Mouse (Mus musculus) hindbrain, embryonic 10.5 days (tissue): Measurements from ENCODE around the gene Slc25a16. TPM values are rescaled to one million over a fixed set of nuclear protein-coding genes. Genes with fewer than 3 reads are reported as not detected.
"Not testable (repeated sequence)": the region's sequence is repeated elsewhere in the genome, so short reads cannot be mapped to it uniquely, and the experiment has no call there.

Experiments used
- DNase-seq: peaks from one replicate; pipeline ENCODE4 v3.0.0-alpha.2; 2017; ENCODE audit warnings: low spot score
- H3K27ac ChIP-seq: fragments of 300-500 bp; sonication (generic); 2 replicates; pipeline ENCODE4 v1.5.1; 2016; ENCODE audit warnings: mild to moderate bottlenecking, moderate library complexity
- H3K27me3 ChIP-seq: fragments of 300-500 bp; sonication (generic); 2 replicates; pipeline ENCODE4 v1.6.1; 2016; ENCODE audit warnings: mild to moderate bottlenecking; ENCODE audit not compliant: poor library complexity, insufficient read depth, severe bottlenecking
- H3K36me3 ChIP-seq: fragments of 300-500 bp; sonication (generic); 2 replicates; pipeline ENCODE4 v1.6.1; 2016; ENCODE audit warnings: mild to moderate bottlenecking, moderate library complexity
- H3K4me1 ChIP-seq: fragments of 300-500 bp; sonication (generic); replicated peaks from 2 replicates; pipeline ENCODE4 v1.6.1; 2016; ENCODE audit warnings: mild to moderate bottlenecking
- H3K4me3 ChIP-seq: fragments of 300-500 bp; sonication (generic); 2 replicates; pipeline ENCODE4 v1.5.1; 2016; ENCODE audit warnings: mild to moderate bottlenecking, moderate library complexity
- H3K9me3 ChIP-seq: fragments of 300-500 bp; sonication (generic); 2 replicates; pipeline ENCODE4 v1.6.1; 2016; ENCODE audit warnings: mild to moderate bottlenecking, moderate library complexity
- WGBS: fragments of 180-500 bp; shearing (Covaris S2); methylation state at CpG from one replicate; pipeline ENCODE4 v1.1.7; 2016; 5-methylcytosine and 5-hydroxymethylcytosine counted together
- polyA plus RNA-seq: library from polyadenylated mRNA; unstranded; fragments of >200 nt; fragmentation: Nextera tagmentation; extraction: Ambion mirVana; gene quantifications from 2 replicates; pipeline ENCODE4 v1.2.1, GENCODE M21; 2016

Gene Slc25a16
- polyA plus RNA-seq, 1 experiment from 2014 or later: 9.3 TPM

DNA sequence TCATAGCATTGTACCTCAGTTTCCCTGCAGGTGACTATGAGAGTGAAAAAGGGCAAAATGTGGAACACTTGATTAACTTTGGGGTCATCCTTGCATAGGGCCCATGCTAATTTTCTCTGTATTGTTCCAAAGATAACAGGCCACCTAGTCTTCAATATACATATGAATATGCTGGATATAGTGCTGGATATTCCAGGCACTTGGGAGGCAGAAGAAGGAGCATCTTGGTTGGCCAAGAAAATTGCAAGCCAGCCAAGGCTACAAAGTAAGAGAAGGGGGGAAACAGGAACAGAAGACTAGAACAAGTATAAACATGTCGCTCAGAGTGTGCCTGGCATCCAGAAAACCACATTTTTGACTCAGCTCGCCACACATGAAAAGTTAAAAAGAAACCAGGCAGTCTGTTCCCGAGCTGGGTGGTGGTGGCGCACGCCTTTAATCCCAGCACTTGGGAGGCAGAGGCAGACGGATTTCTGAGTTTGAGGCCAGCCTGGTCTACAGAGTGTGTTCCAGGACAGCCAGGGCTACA is 27.0 kb upstream of the Slc25a16 start:
- Histone ChIP-seq H3K27me3 (0 out of 2 replicates have a peak, but pooled peaks cover under 1% of the 10 kb centered on the region), H3K27ac (no peak overlapping the region), H3K4me3 (no peak overlapping the region), H3K4me1 (no peaks in the 10 kb centered on the region), H3K9me3 (no peaks in the 10 kb centered on the region), H3K36me3 (no peaks in the 10 kb centered on the region)
- WGBS: 81% methylated on average over 6 of the region's 6 CpGs
- DNase-seq: no peak

DNA sequence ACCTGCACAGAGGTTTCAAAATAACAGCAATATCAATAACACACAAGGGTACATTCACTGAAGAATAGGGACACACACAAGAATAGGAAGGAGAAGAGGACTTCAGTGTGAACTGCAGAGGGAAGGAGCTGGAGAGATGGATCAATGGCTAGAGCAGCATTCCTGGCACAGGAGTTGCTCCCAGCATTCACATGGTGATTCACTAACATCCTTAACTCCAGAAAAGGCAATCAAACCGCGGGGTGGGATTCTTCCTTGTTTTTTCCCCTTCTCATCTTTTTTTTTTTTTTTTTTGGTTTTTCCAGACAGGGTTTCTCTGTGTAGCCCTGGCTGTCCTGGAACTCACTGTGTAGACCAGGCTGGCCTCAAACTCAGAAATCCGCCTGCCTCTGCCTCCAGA is 26.0 kb upstream of the Slc25a16 start:
- H3K9me3 ChIP-seq: no peaks in the 10 kb centered on the region
- no peak overlapping the region for H3K4me3 ChIP-seq
- no peaks in the 10 kb centered on the region for H3K27me3 ChIP-seq
- DNase-seq: no peak
- 74% methylated on average over 3 of the region's 3 CpGs for WGBS
- no peaks in the 10 kb centered on the region for H3K4me1 ChIP-seq
- no peak overlapping the region for H3K27ac ChIP-seq
- H3K36me3 ChIP-seq: no peaks in the 10 kb centered on the region

DNA sequence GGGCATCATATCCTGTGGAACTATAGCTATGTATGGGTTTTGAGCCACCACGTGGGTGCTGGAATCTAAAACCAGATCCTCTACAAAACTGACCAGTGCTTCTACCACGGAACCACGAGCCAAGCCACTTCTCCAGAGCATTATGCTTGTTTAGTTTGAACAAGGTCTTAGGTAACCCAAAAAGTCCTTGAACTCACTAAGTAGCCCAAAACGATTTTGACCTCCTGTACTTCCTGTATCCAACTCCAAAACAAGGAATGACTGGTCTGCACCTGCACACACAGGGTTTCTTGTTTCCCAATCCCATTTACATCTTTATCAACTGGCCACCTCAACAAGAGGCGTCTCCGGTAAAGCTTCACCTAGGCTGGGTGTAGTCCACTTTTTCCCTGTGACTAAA is 25.0 kb upstream of the Slc25a16 start:
- Histone ChIP-seq H3K4me3 (no peak overlapping the region), H3K36me3 (no peaks in the 10 kb centered on the region), H3K27me3 (no peaks in the 10 kb centered on the region), H3K4me1 (no peaks in the 10 kb centered on the region), H3K27ac (no peak overlapping the region), H3K9me3 (no peaks in the 10 kb centered on the region)
- WGBS: 80% methylated on average over 6 of the region's 6 CpGs
- no peak for DNase-seq

GRCm38 (mm10) chr10:62896035-62896434 is 24.4 kb upstream of the Slc25a16 start:
- H3K36me3 ChIP-seq: no peaks in the 10 kb centered on the region
- no peaks in the 10 kb centered on the region for H3K27me3 ChIP-seq
- no peak for DNase-seq
- no peak overlapping the region for H3K4me3 ChIP-seq
- 76% methylated on average over 4 of the region's 4 CpGs for WGBS
- H3K9me3 ChIP-seq: no peaks in the 10 kb centered on the region
- no peak overlapping the region for H3K27ac ChIP-seq
- no peaks in the 10 kb centered on the region for H3K4me1 ChIP-seq

DNA sequence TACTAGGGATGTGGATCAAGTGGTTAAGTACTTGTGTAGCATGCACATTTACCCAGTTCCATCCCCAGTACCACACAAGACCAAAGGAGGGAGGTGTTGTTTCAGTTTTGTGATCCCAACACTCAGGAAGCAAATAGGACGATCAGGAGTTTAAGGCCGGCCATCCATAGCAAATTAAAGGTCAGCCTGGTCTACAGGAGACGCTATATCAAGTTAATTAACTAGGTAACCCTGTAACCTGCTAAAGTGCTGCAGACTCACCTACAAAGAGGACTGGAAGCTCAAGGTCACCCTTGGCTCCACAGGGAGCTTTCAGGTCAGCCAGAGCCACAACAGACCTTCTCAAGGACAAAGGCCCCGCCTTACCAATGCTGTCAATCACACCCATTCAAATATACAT is 23.7 kb upstream of the Slc25a16 start:
- DNase-seq: no peak
- Histone ChIP-seq H3K27me3 (no peaks in the 10 kb centered on the region), H3K4me1 (no peaks in the 10 kb centered on the region), H3K9me3 (no peaks in the 10 kb centered on the region), H3K36me3 (no peaks in the 10 kb centered on the region), H3K4me3 (no peak overlapping the region), H3K27ac (no peak overlapping the region)
- 74% methylated on average over 4 of the region's 4 CpGs for whole genome bisulfite sequencing

DNA sequence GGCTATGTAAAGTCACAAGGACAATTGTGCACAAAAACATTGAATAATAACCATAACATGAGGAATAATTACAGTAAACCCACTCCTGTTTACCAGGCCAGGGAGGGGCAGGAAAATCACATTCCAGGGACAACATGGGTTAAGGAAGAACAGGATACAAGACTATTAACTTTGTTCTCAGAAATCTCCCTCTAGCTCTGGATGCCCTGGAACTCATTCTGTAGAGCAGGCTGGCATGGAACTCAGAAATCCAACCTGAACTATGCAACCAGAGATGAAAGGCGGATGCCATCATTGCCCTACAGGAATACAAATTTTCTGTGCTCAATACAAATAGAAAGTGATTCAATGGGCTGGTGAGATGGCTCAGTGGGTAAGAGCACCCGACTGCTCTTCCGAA is 23.0 kb upstream of the Slc25a16 start:
- no peaks in the 10 kb centered on the region for H3K27me3 ChIP-seq
- H3K9me3 ChIP-seq: no peaks in the 10 kb centered on the region
- no peak for DNase-seq
- H3K4me1 ChIP-seq: no peaks in the 10 kb centered on the region
- 91% methylated on average over 3 of the region's 3 CpGs for WGBS
- no peaks in the 10 kb centered on the region for H3K36me3 ChIP-seq
- no peak overlapping the region for H3K4me3 ChIP-seq
- H3K27ac ChIP-seq: no peak overlapping the region

DNA sequence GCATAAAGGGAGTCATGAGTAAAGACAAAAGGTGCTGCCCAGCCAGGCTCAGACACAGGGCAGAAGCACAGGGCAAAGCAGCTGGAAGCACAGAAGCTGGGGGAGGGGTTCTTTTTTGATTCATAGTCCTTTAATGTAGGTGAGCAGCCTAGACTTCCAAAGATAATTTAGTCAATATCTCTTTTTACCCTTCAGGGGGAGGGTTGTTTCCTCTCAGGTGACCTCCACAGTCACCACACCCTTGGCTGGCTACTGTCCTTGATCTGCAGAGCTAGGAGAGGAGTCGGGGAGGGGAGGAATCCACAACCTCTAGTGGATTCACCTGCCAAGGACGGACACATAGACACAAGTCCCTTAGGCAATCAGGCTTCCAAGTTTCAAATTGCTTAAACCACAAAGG is 22.4 kb upstream of the Slc25a16 start:
- Histone ChIP-seq H3K36me3 (no peaks in the 10 kb centered on the region), H3K27ac (no peak overlapping the region), H3K9me3 (no peaks in the 10 kb centered on the region), H3K4me1 (no peaks in the 10 kb centered on the region), H3K4me3 (no peak overlapping the region), H3K27me3 (no peaks in the 10 kb centered on the region)
- 84% methylated on average over 2 of the region's 2 CpGs for WGBS
- DNase-seq: no peak

- no peaks in the 10 kb centered on the region for H3K36me3 ChIP-seq
- H3K4me3 ChIP-seq: no peak overlapping the region
- no peak overlapping the region for H3K27ac ChIP-seq
- H3K9me3 ChIP-seq: no peaks in the 10 kb centered on the region
- H3K27me3 ChIP-seq: no peaks in the 10 kb centered on the region
- DNase-seq: no peak
- WGBS: 96% methylated on average over 4 of the region's 4 CpGs
- H3K4me1 ChIP-seq: no peaks in the 10 kb centered on the region
Measured at GRCm38 (mm10) chr10:62900144-62900543, 20.3 kb upstream of the Slc25a16 start.

- DNase-seq: no peak
- Histone ChIP-seq H3K27ac (no peak overlapping the region), H3K36me3 (no peaks in the 10 kb centered on the region), H3K4me3 (no peak overlapping the region), H3K27me3 (no peaks in the 10 kb centered on the region), H3K4me1 (no peaks in the 10 kb centered on the region), H3K9me3 (no peaks in the 10 kb centered on the region)
- 49% methylated on average over 8 of the region's 8 CpGs for WGBS
Measured at GRCm38 (mm10) chr10:62901826-62902225, 18.6 kb upstream of the Slc25a16 start.

DNA sequence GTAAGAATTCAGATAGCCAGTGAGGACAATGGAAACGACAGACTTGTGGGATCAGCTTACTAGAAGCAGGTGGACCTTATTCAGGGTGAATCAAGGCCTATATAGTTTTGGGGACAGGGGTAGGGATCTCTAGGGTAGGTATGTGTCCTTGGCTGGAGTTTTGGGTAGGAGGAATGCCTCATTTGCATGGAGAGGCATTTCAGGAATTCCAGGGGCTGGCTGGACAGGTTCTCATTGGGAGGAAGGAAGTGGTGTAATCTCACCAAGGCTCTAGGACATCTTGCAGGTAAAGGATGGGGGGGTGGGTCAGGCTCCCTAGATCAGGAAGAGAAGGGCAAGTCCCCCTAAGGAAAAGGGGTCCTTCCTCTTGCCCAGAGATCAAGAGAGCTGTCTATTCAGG is 17.6 kb upstream of the Slc25a16 start:
- Histone ChIP-seq H3K4me1 (no peaks in the 10 kb centered on the region), H3K36me3 (no peaks in the 10 kb centered on the region), H3K27ac (no peak overlapping the region), H3K9me3 (no peaks in the 10 kb centered on the region), H3K4me3 (no peak overlapping the region), H3K27me3 (no peaks in the 10 kb centered on the region)
- DNase-seq: no peak
- WGBS: 48% methylated on average over 1 of the region's 1 CpGs

GRCm38 (mm10) chr10:62906336-62906735 is 14.1 kb upstream of the Slc25a16 start:
- Histone ChIP-seq H3K36me3 (no peaks in the 10 kb centered on the region), H3K4me1 (no peaks in the 10 kb centered on the region), H3K9me3 (no peaks in the 10 kb centered on the region), H3K27me3 (no peaks in the 10 kb centered on the region), H3K4me3 (no peak overlapping the region), H3K27ac (no peak overlapping the region)
- no peak for DNase-seq
- 90% methylated on average over 7 of the region's 7 CpGs for WGBS

GRCm38 (mm10) chr10:62908896-62909295 is 11.5 kb upstream of the Slc25a16 start, which contains the start of gene Tet1:
Tet1 (minus strand) TSS chr10:62908996.
- not testable (repeated sequence) for DNase-seq, H3K9me3 ChIP-seq, H3K4me3 ChIP-seq, H3K4me1 ChIP-seq, H3K27me3 ChIP-seq, H3K36me3 ChIP-seq, H3K27ac ChIP-seq
- WGBS: no CpG with 5 or more reads among the region's 1 CpGs

GRCm38 (mm10) chr10:62911120-62911519 is 9.3 kb upstream of the Slc25a16 start:
- H3K4me1 ChIP-seq: no peaks in the 10 kb centered on the region
- WGBS: 90% methylated on average over 2 of the region's 2 CpGs
- H3K27ac ChIP-seq: no peak overlapping the region
- no peaks in the 10 kb centered on the region for H3K36me3 ChIP-seq
- H3K27me3 ChIP-seq: no peaks in the 10 kb centered on the region
- DNase-seq: no peak
- no peak overlapping the region for H3K4me3 ChIP-seq
- no peaks in the 10 kb centered on the region for H3K9me3 ChIP-seq

DNA sequence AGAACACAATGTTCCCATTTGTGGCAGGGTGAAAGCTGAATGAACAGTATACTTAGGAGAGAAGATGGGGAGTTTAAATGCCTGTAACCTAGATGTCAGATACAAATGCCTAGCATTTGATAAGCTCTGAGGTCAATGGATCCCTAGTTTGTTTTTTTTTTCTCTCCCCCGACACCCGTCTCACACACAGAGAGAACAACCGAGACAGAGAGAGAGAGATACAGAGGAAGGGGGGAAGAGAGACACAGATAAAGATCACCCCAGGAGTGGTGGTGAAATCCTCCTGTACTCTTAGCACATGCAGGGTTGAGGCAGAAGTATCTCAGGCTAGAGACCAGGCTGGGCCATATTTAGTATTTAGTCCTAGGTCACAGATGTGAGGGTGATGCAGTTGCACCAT is 1.4 kb upstream of the Slc25a16 start:
- Histone ChIP-seq H3K27me3 (no peaks in the 10 kb centered on the region), H3K27ac (no peak overlapping the region), H3K9me3 (no peaks in the 10 kb centered on the region), H3K36me3 (no peaks in the 10 kb centered on the region), H3K4me1 (peaks cover 15% of the 10 kb centered on the region), H3K4me3 (no peak overlapping the region)
- DNase-seq: no peak
- 75% methylated on average over 3 of the region's 3 CpGs for WGBS
